Mouse (Mus musculus) forebrain, embryonic 16.5 days (tissue): ENCODE measurements at regions not wholly inside any gene's neighbourhood (a gene's known extent, or its start where the extent isn't known, plus 50 kb on each side); places are given as distances from the start of the nearest gene placed in this dataset.

ENCODE experiments used
- ATAC-seq: fragments of 200-750 bp; cut with Nextera tagmentation; 2 replicates; pipeline ENCODE4 v1.8.0; 2017; ENCODE audit warnings: mild to moderate bottlenecking, moderate library complexity
- H3K27ac ChIP-seq: fragments of 300-500 bp; sonication (generic); 2 replicates; pipeline ENCODE4 v1.5.1; 2014; ENCODE audit warnings: low read length, control low read depth
- H3K27me3 ChIP-seq: fragments of 300-500 bp; sonication (generic); replicated peaks from 2 replicates; pipeline ENCODE4 v1.6.1; 2014; ENCODE audit warnings: low read length; ENCODE audit not compliant: control insufficient read depth, insufficient read depth
- H3K36me3 ChIP-seq: fragments of 300-500 bp; sonication (generic); 2 replicates; pipeline ENCODE4 v1.6.1; 2014; ENCODE audit not compliant: control insufficient read depth, insufficient read depth
- H3K4me1 ChIP-seq: fragments of 300-500 bp; sonication (generic); replicated peaks from 2 replicates; pipeline ENCODE4 v1.6.1; 2014; ENCODE audit warnings: low read length; ENCODE audit not compliant: control insufficient read depth, insufficient read depth
- H3K4me2 ChIP-seq: fragments of 300-500 bp; sonication (generic); 2 replicates; pipeline ENCODE4 v1.6.1; 2014; ENCODE audit warnings: mild to moderate bottlenecking, low read length, control low read depth
- H3K4me3 ChIP-seq: fragments of 300-500 bp; sonication (generic); replicated peaks from 2 replicates; pipeline ENCODE4 v1.5.1; 2014; ENCODE audit warnings: mild to moderate bottlenecking, low read length, control low read depth
- H3K9ac ChIP-seq: fragments of 300-500 bp; sonication (generic); replicated peaks from 2 replicates; pipeline ENCODE4 v1.6.1; 2014; ENCODE audit warnings: low read depth, low read length, control low read depth
- H3K9me3 ChIP-seq: fragments of 300-500 bp; sonication (generic); 2 replicates; pipeline ENCODE4 v1.6.1; 2016; ENCODE audit warnings: low read length; ENCODE audit not compliant: control insufficient read depth
- WGBS: fragments of 180-500 bp; shearing (Covaris S2); extraction: QIAGEN DNeasy Blood & Tissue Kit; methylation state at CpG from one replicate; pipeline ENCODE4 v1.1.7; 2014; 5-methylcytosine and 5-hydroxymethylcytosine counted together

DNA sequence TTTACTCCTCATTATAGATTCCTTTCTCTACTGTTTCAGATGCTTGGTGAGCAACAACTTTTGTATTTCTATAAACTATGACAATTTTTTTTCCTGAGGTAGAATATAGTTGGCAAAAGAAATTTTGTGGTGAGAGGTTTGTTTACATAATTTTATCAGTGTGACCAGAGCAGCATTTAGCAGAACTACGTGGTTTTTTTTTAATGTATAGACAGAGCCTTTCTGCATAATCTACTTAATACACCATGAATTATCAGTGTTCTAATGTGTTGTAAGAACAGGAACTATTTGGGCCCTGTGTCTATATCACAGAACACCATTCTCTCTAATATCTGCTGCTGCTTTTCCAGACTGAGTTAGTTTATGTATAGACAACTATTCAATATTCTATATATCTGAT lies 350.5 kb downstream of the Gm21750 start:
- ATAC-seq = no peak
- Histone ChIP-seq H3K27ac (no peak overlapping the region), H3K27me3 (no peaks in the 10 kb centered on the region), H3K4me2 (no peak overlapping the region), H3K36me3 (no peaks in the 10 kb centered on the region), H3K4me3 (no peak overlapping the region), H3K4me1 (no peaks in the 10 kb centered on the region), H3K9me3 (no peaks in the 10 kb centered on the region), H3K9ac (no peak overlapping the region)
- WGBS = 68% methylated on average over 1 of the region's 1 CpGs

DNA sequence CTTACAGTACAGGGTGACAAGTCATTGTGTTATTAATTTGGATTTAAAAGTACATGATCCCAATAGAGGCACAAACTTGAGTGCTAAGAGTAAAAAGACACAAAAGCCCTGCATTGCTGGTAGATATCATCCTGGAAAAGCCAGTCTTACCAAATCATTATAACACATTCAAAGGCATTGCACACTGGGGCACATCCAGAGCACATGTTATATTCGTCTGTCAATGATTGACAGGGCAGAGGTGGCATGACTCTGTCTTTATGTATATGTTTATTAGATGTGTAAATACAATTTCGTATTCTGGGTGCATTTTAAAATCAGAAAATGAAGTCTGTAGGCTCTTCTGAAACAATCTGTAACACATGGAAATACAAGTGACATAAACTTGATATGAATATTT lies 358.4 kb downstream of the Gm21750 start:
- no peak overlapping the region for H3K4me2 ChIP-seq
- 66% methylated on average over 2 of the region's 2 CpGs for WGBS
- no peak; the same call in 1 of the 2 replicates for ATAC-seq

DNA sequence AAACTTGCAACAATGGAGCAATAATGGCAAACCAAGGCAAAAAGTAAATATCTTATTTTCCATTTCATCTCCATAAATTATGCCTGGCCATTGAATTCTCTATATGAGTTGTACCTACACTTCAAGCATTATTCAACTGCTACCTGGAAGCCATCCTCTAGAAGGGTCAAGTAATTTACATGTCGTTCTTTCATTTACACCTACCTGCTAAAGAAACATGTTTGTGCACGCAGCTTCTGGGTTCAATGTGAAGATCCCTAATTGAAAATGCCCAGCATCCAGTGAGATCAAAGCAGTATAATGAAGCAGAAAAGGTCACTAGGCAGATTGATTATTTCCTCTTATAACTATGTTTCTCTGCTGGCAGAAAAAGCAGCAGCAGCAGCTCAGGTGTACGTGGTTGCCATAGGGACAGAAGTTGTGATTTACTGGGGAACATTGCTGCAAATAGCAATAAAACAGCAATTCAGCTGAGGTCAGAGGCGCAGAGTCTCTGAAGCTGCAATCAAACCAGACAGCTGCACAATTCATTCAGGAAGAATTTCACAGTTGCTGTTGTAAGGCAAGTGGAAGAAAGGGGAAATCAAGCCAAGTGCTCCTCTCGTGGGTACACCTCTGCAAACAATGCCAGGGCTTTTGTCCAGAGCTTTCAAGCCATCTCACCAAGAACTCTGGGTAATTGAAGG lies 386.1 kb downstream of the Gm21750 start:
- H3K36me3 ChIP-seq = no peaks in the 10 kb centered on the region
- peak; percentile 72 for ATAC-seq
- WGBS = 56% methylated on average over 5 of the region's 5 CpGs
- no peak overlapping the region for H3K4me2 ChIP-seq
- H3K27me3 ChIP-seq = no peaks in the 10 kb centered on the region
- H3K4me1 ChIP-seq = no peaks in the 10 kb centered on the region
- no peaks in the 10 kb centered on the region for H3K9me3 ChIP-seq
- H3K4me3 ChIP-seq = no peak overlapping the region
- H3K9ac ChIP-seq = no peak overlapping the region
- H3K27ac ChIP-seq = no peak overlapping the region; the same call in 1 of the 2 replicates

More for the DNA sequence above, 358.4 kb downstream of the Gm21750 start:
- H3K27me3 ChIP-seq = no peaks in the 10 kb centered on the region
- no peak overlapping the region for H3K4me3 ChIP-seq
- H3K9me3 ChIP-seq = no peaks in the 10 kb centered on the region
- H3K27ac ChIP-seq = no peak overlapping the region
- H3K9ac ChIP-seq = no peak overlapping the region
- no peaks in the 10 kb centered on the region for H3K4me1 ChIP-seq
- H3K36me3 ChIP-seq = no peaks in the 10 kb centered on the region

DNA sequence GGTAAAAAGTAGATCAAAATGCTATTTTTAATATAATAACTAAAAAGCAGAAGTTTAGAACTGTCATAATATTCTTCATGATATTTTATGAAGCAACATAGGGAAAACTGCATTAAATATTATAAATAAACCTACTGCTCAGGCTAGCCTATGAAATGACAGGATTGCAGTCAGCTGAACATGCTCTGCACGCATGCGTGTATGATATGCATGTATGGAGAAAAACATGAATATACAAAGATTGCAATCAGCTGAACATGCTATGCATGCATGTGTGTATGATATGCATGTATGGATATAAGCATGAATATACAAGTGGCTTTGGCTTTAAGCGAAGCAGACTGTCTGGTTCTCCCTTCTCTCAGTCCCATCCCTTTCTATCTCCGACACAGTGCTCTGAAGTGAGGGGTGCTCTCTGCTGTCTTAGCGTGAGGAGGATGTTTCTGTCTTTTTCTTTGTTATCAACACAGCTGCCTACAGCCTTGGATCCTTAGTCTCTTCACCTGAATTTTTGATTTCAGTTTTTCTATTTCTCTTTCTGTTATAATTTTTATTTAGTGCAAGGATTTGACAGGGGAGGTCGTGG lies 386.8 kb downstream of the Gm21750 start:
- no peak overlapping the region for H3K4me2 ChIP-seq
- H3K9ac ChIP-seq = no peak overlapping the region
- WGBS = 79% methylated on average over 6 of the region's 6 CpGs

DNA sequence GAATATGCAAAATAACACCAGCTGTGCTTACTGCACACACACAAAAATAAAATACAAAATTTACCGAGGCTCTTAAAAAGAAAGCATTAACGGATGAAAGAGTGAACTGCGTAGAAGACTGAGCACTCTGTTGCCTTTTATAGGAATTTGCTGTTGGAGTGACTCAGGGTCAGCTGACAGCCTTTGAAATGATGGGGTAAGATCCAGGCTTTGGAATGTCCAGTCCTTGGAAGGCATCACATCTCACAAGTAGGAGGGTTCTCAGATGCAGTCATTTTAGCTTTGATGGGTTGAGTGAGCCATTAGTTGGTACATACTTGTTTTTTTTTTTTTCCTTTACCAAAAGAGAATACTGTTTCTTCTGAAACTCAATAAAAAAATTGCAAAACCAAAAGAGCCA lies 387.4 kb downstream of the Gm21750 start:
- Histone ChIP-seq H3K36me3 (no peaks in the 10 kb centered on the region), H3K4me2 (no peak overlapping the region), H3K27me3 (no peaks in the 10 kb centered on the region), H3K9me3 (no peaks in the 10 kb centered on the region), H3K4me3 (no peak overlapping the region), H3K4me1 (no peaks in the 10 kb centered on the region), H3K9ac (no peak overlapping the region), H3K27ac (peak overlapping the region; percentile 28; the same call in 1 of the 2 replicates)
- WGBS = 75% methylated on average over 3 of the region's 3 CpGs
- no peak for ATAC-seq

More for the DNA sequence above, 386.8 kb downstream of the Gm21750 start:
- H3K27me3 ChIP-seq = no peaks in the 10 kb centered on the region
- peak; percentile 45; the same call in 1 of the 2 replicates for ATAC-seq
- no peak overlapping the region for H3K4me3 ChIP-seq
- no peaks in the 10 kb centered on the region for H3K9me3 ChIP-seq
- H3K27ac ChIP-seq = peak overlapping the region; percentile 39; the same call in 1 of the 2 replicates
- no peaks in the 10 kb centered on the region for H3K4me1 ChIP-seq
- no peaks in the 10 kb centered on the region for H3K36me3 ChIP-seq

DNA sequence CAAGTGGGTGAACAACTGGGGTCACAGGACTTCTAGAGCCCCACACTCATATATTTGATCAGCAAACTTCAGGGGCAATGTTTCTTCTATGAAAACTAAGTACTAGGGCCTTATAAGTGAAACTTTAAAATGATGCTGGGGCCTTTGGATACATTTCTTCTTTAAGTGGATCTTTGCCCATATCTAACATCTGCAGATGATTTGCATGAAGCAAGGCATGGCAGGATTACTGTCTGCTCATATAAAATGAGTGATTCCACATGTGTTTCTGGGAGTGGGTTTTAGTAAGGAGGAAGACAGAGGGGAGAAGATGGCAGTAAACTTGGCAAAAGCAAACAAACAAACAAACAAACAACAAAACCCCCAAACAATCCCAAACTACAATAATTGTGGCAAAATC lies 405.0 kb downstream of the Gm21750 start:
- ATAC-seq = no peak
- Histone ChIP-seq H3K4me2 (no peak overlapping the region), H3K4me1 (no peaks in the 10 kb centered on the region), H3K27ac (no peak overlapping the region), H3K4me3 (no peak overlapping the region), H3K27me3 (no peaks in the 10 kb centered on the region), H3K9me3 (no peaks in the 10 kb centered on the region), H3K9ac (no peak overlapping the region), H3K36me3 (no peaks in the 10 kb centered on the region)

DNA sequence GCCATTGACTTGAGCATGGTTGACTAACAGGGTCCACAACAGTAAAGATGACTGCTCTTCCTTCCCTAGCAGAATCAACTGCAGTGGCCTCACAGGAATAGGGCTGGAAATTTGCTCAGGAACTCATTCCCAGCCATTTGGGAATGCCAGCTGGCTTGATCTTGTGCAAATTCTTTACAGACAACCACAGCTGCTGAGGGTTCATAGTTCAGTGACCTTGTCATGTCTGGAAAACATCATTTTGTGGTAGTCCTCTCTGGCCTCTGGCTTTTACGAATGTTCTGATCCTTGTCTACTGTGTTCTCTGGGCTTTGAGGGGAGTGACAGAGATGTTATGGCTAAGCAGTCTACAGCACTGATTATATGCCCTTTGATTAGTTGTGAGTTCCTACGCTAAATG lies 432.0 kb downstream of the Gm21750 start:
- Histone ChIP-seq H3K27ac (no peak overlapping the region), H3K27me3 (no peaks in the 10 kb centered on the region), H3K4me2 (no peak overlapping the region), H3K4me3 (no peak overlapping the region), H3K9ac (no peak overlapping the region), H3K36me3 (no peaks in the 10 kb centered on the region), H3K4me1 (no peaks in the 10 kb centered on the region), H3K9me3 (no peaks in the 10 kb centered on the region)
- 91% methylated on average over 2 of the region's 2 CpGs for WGBS
- ATAC-seq = no peak

DNA sequence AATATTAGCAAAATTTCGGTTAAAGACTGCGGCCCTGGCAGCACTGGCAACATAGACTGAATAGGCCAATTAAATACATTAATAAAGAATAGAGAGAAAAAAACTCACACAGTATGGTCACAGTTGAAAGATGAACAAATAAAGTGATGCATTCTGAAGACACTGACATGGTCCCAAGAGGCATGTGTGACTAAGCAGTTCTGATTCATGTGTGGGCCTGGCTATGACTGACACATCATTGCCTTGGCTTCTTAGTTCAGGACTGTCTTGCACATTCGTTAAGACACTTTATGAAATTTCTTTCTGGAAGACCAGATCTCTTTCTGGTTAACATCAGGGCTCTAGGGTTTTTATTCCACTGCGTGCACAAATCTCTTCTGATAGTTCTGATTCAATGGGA lies 438.7 kb downstream of the Gm21750 start:
- no peaks in the 10 kb centered on the region for H3K4me1 ChIP-seq
- no peaks in the 10 kb centered on the region for H3K27me3 ChIP-seq
- no peak overlapping the region for H3K27ac ChIP-seq
- H3K9ac ChIP-seq = no peak overlapping the region
- no peak for ATAC-seq
- H3K4me2 ChIP-seq = no peak overlapping the region
- 90% methylated on average over 4 of the region's 4 CpGs for WGBS
- H3K36me3 ChIP-seq = no peaks in the 10 kb centered on the region
- H3K9me3 ChIP-seq = no peaks in the 10 kb centered on the region
- no peak overlapping the region for H3K4me3 ChIP-seq

DNA sequence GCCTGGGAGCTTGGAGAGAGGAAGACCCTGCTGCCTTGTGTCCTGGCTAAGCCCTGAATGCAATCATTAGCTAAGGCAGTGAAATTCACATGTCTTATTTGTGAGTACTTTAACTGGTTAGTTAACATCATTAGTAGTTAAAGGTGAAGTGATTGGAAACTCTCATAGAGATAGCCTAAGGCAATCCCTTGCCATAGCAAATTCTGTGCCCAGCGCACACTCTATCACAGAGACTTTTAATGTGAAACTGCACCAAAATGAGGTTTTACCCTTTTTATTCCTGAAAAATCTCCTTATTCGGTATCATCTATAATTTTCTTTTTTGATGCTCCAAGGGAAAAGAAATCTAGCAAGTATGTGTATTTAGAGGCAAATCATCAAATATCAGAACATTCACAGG lies 451.6 kb downstream of the Gm21750 start:
- no peaks in the 10 kb centered on the region for H3K9me3 ChIP-seq
- no peak overlapping the region for H3K4me3 ChIP-seq
- peak overlapping the region; percentile 55; the same call in 1 of the 2 replicates for H3K27ac ChIP-seq
- no peaks in the 10 kb centered on the region for H3K27me3 ChIP-seq
- no peaks in the 10 kb centered on the region for H3K36me3 ChIP-seq
- no peak for ATAC-seq
- H3K9ac ChIP-seq = no peak overlapping the region
- H3K4me1 ChIP-seq = peaks cover 7% of the 10 kb centered on the region; the same call in 1 of the 2 replicates
- no peak overlapping the region for H3K4me2 ChIP-seq
- 72% methylated on average over 2 of the region's 2 CpGs for WGBS
